Mouse (Mus musculus) granulocyte monocyte progenitor cell, adult 5-6 weeks (primary cell): ENCODE data around the gene Ctnnbl1. TPM values are rescaled to one million over a fixed set of nuclear protein-coding genes. Genes with fewer than 3 reads are reported as not detected.

Source experiments
- ATAC-seq: replicated peaks from 2 replicates; pipeline ENCODE4 v1.8.0; 2016; ENCODE audit warnings: mild to moderate bottlenecking, moderate TSS enrichment, inconsistent platforms; ENCODE audit not compliant: poor library complexity, severe bottlenecking
- total RNA-seq, 2 experiments: library from RNA; stranded (forward) in 1 of 2; stranded (reverse) in 1 of 2; fragments of 200-712, 200-1000 nt in 1 of 2; fragments of >200 nt in 1 of 2; fragmentation: Nextera tagmentation in 1 of 2; gene quantifications; 2 replicates each; pipeline ENCODE4 v1.2.3; 2014 to 2017

Ctnnbl1 gene
- total RNA-seq, 2 experiments from 2014 or later: 33.9 to 60.9 TPM

DNA sequence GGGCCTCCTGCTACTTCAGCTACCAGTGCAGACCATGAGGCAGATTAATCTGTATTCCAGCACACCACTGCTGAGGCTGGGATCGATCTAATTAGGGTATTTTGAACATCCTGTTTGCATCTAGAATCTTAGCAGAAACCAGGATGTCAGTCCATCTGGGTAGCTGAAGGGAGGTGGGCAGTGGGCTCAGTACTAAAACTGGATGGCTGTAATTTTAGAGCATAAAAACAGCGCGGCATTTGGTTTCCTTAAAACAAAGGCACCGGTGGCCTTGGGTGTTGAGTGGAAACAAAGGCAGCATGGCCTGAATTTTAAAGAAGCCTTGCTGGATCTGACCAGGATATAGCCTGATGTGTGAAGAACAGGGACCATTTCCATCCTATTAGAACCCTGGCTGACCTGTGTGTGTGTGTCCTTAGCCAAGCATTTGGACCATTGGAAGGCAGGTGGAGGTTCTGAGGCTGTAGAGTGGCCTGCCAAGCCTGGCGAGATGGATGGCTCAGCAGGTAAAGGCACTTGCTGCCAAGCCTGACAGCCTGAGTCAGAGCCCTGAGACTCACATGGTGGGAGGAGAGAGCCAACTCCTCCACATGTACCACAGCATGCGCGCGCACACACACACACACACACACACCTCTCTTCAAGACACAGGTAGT, 122.0 kb downstream of the Ctnnbl1 start:
- no peak for ATAC-seq

DNA sequence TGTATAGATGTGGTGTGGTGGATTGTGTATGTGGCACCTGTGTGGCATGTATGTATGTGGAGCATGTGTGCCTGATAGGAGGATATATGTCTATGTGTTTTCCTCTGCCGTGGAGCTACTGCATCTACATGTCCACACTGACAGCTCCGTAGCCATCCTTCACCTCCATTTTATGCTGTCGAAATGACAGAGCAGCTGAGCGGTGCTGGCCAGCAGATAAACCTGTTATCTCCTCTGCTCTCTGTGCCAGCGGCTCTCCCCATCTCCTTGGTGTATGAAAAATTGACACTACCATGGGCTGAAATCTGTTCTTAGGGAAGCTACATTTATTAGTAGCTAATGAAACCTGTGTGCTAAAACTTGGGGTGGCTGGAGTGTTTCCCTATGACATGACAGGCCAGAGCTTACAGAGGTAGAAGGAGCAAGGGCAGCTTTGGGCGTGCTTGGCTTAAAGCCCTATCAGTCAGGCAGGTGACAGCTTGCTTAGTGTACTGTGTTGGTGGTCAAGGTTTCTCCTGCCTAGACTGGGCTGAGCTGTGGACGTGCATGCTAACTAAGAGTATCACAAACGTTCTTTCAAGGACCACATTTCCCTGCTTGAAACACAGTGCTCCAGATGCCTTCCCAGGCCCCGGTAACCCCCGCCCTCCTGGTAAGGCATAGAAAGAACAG, 124.2 kb downstream of the Ctnnbl1 start:
- ATAC-seq: no peak

DNA sequence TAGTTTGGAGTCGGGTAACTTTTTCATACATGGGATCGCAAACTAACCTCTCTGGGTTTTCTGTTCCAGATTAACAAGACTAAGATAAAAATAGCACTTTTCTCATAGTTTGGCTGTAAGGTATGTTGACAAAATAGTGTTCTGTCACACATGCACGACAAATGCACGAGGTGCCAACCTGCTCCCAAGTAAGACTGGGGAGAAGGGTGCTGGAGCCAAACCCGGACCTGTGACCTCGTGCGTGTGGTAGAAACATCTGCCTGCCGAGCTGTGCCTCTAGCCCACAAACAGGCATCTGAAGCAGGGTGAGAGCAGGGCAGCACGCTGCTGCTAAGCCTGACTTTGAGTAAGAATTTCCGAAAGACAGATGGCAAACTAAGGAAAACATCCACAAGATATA, 125.1 kb downstream of the Ctnnbl1 start:
- ATAC-seq: no peak

DNA sequence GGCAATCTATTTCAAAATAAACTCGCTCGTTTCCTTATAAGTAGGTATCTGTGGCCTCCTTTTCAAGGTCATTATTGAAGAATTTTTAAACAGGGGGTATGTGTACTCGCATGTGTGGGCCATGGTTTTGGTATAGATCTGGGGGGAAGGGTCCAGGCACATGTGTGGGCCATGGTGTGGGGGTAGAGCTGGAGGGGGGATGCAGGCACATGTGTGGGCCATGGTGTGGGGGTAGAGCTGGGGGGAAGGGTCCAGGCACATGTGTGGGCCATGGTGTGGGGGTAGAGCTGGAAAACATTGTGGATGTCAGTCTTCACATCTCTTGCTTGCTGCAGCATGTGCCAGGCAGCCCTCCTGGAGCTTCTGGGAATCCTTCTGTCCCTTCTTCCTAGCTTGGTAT, 129.9 kb downstream of the Ctnnbl1 start:
- ATAC-seq: no peak

DNA sequence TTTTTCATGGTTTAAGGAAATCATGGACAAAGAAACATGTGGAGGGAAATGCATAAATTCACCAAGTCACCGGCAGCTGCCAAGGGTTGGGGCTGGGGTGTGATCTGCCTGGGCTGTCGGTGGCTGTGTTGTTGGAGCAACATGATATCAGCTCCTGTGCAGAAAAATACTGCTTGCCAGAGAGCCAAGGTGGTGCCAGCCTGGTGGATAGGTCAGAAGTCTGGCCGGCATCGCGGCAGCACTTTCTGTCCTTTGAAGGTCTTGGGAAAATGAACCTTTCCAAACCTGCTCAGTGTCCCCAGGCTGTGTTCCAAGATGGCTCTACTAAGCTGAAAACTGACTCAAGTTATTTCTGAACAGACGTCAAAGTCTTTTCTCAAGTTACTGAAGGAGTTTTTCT, 133.0 kb downstream of the Ctnnbl1 start:
- no peak for ATAC-seq

DNA sequence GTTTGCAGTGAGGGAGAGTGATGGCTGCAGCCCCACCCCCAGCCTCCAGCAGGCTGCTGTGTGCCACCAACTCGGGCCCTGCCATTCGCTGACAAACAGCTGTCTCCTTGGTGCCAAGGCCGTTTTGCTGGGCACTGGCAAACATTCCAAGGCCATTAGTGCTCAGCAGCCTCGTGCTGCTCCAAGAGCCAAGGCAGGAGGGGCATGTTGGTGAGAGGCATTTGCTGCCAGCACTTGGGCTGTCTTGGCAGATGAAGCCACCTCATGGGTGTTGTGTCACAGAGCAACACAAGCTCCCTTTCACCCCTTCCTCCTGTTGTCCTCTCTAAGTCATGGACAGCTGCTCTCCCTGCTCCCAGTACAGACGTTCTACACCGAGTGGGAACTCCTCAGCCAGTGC, 136.0 kb downstream of the Ctnnbl1 start:
- ATAC-seq: no peak

DNA sequence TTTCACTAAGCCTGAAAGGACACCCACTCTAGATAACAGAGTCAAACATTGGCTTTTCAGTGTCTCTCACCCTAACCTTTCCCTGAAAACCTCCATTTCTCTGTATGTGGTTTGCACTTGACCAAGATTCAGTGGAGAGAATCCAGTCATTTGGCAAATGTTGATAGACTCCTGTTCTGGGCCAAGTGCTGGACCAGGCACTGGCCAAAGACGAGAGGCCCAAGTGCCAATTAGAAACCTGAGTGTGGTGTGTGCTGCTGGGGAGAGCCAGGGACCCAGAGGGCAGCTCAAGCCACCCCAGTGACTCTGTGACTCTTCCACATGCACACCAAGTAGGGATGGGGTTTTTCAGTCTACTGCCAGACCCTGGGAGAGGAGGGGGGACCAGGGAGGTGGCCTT, 136.5 kb downstream of the Ctnnbl1 start:
- no peak for ATAC-seq

DNA sequence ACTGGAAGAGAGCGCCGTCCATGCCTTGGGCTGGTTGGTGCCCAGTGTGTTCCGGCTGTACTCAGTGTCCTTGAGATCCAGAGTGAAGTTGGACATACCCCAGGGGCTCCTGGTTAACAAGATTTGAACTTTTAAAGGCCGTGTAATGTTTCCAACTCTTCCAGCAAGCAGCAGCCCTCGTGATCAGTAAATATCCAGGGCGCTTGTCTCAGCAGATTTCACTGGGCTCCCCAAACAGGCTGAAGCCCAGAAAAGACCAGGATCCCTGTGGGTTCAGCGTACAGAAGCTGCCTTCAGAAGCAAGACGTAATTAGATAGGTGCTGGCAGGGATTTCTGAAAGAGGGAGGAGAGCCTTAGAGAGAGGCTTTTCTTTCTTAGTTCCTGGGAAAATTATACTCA, 137.9 kb downstream of the Ctnnbl1 start:
- no peak for ATAC-seq

DNA sequence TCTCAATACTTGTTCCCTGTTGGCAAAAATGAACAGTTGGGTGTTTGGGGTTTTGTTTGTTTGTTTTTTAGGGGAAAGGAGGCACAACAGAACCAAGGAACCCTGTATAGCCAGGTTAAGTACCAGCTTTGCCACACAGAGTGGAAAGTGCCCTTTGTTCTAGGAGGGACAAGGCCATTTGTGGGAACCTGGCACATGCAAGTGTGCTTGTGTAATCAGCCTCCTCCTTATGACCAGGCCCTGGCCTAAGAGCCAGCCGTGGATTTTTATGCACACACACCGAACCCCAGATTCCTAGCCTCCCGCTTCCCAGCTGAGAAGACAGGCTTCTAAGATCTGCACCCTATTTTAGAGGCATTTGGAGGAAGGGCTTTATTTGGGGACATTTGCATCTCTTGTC, 140.2 kb downstream of the Ctnnbl1 start:
- no peak for ATAC-seq

DNA sequence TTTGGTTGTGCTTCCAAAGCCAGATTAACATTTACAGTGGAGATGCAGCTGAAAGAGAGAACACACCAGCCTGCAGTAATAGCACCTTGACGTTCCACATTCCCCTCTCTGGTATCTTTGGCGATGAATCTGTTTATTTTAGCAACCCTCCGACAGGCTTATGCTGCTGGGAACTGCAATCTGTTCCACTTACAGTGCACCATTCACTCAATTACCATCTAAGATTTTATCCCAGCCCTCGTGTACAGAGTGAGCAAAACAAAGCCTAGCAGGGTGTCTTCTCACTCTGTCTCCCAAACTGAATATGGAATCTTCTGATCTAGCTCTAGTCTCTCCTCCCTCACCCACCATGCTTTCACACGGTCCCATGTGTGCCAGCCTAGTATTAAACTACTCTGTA, 140.8 kb downstream of the Ctnnbl1 start:
- ATAC-seq: no peak

DNA sequence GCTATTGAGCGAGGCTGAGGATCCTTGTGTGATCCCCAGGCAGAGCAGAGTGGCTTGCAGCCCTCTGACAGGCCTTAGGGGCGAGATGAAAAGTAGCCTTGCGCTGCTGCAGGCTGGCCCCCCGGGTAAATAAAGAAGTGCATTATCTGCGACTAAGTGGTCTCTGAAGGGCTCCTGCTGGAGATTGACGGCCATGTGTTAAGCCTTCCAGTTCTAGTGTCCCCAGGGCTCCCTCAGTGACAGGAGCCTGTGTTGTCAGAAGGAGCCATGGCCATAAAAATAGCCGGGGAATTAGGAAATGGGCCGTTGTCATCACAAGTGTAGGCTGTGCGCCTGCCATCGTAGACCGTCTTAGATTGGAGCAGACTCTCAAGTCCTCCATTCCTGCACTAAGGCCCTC, 144.7 kb downstream of the Ctnnbl1 start:
- ATAC-seq: no peak

DNA sequence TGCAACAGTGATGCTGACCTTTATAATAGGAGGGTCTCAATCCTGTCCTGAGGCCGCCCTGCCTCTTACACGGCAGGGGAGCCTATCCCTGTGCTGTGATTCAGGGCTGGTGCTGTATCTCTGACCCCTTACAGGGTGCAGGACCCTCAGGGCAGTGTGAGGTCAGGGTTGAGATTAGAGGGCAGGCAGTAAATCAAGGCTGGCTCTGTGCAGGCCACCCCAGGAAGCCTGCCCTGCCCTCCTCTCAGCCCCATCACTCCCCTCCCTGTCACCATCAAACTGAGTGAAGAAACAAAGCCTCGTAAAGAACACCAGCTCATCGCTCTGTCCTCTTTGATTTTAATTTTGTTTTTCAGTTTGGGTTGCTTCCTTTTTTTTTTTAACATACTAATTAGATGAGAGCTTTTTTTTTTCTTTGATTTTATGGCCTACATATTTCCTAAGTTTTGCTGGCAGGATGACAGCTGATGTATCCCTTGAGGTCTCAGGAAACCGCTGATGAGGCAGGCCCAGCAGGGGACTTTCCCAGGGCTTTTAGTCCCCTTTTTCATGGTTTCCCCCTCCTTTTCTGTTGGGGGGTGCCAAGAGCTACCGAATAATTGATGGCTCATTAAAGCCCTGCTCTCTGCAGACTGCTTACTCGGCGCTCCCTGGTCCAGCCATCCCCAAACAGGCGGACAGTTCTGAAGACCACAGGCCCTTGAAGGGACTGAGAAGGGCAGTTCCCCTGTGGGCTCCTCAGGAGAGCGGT, 150.2 kb downstream of the Ctnnbl1 start:
- ATAC-seq: no peak

DNA sequence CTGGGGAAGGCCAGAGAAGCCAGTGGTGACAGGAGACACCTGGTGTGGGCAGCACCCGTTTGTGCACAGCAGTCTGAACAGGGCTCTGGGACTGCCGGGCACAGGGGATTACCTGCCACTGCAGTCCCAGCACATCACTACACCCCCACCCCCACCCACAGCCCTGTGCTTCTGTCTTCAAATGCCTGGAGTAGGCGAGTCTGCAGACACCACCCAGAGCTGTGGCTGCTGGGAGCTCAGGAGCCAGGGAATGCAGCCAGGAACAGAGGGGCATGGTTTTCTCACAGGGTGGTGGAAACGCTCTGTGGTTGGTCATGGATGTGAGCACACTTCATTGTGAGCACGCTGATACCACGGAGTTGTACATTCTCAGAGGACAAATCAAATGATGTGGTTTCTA, 154.0 kb downstream of the Ctnnbl1 start:
- ATAC-seq: no peak

DNA sequence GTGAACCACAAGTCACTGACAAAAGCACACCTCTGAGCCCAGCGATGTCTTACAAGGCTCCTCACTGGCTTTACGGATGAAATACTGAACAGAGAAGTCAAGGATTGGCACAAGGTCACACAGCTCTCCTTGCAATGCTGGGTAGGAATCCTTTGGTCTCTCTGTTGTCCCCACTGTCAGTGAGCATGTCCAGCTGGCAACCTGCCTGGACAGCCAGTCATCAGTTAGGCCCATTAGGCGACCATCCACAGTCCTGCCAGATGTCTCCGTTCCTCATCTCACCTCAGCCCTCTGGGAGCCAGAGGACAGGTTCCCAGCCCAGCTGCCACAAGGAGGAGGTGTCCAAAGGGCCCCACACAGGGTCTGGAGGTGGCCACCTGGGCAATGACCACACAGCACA, 159.9 kb downstream of the Ctnnbl1 start:
- no peak for ATAC-seq

DNA sequence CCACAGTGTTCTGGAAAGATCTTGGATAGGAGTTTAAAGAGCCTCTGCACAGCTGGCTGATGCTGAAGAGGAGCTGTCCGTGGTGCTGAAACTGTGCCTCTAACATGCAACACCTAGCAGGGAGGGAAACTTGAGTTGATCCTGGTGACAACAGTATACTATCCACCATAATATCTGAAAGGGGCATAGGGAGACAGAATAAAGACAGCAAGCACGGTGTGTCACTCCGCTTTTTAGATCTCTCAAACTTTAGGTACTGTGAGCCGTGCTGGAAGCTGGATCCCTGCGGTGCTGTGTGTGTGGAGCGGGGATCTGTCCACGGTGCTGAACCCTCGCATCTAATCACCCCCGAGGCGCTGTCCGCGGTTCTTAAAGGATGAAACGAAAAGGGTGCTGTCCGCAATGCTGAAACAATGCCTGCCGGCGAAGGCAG, 176.0 kb downstream of the Ctnnbl1 start:
- ATAC-seq: peak; percentile 92

DNA sequence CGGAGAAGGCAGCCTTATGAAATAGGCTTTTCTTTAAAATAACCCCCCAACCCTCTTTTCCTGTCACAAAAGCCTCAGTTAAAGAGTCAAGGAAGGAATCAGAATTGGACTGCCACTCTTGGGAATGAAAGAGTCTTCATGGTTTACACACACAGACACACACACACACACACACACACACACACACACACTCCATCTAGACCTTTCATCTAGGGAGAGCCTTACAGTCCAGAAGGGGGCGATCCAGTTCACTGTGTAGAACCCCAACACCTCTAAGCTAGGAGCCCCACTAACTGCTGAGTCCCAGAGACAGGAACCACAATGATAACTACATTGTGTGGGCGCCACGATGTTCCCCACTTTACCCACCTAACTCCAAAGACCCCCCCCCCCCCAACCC, 176.5 kb downstream of the Ctnnbl1 start:
- no peak for ATAC-seq

DNA sequence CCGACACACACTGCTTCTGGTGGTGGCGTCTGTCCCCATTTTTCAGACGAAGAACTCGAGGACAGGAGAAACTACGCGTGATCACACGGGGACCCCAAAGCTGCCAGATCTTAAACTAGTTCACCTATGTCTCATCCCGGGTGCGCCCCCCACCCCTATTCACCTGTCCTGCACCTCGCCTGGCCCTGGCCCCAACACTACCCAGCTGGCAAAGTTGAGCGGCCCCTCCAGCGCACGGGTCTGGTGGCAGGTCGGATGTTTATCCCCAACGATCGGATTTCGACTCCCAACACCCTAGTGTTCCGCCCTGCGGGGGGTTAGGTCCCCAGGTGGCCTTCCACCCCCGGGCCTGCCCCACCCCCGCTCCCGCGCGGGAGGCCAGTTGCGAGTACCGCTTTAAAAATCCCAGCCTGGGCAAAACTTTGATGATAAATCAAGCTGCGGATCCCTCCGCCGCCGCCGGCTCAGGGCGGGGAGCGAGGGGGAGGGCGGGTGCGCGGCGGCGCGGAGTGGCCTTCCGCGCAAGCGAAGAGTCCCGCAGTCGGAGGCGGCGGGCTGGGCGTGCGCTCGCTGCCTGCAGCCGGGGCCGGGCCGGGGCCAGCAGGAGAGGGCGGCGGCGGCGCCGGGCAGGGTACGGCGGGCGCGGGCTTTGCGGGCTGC, 177.0 kb downstream of the Ctnnbl1 start, which contains the start of gene Vstm2l:
TSS of gene Vstm2l (plus strand) at position 549 of the 660 bp plus-strand sequence.
- ATAC-seq: no peak

DNA sequence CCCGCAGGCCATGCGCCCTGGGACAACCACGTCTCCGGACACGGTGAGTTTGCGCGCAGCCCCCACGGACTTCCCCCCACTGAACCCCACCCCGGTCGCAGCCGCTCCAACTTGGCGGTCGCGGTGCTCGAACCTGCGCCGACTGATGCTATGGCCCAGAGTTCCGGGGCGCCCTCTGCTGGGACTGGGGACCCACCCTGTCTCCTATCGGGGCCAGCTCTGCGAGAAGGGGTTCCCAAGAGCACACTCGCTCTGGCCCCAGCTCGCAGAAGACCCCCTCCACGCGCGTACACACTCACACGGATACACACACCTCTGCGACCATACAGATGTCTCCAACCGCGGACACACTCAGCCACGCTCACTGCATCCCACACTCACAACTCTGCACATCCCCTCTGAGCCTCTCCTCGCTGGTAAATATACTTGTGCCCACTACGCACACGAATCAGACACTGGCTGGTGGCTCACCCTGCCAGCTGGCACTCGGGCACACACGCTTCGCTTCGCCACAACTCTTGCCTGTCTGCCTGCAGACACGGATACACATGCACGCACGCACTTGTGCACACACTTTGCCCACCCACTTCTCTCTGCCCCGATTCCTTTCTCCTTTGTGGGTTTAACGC, 177.8 kb downstream of the Ctnnbl1 start:
- ATAC-seq: no peak

DNA sequence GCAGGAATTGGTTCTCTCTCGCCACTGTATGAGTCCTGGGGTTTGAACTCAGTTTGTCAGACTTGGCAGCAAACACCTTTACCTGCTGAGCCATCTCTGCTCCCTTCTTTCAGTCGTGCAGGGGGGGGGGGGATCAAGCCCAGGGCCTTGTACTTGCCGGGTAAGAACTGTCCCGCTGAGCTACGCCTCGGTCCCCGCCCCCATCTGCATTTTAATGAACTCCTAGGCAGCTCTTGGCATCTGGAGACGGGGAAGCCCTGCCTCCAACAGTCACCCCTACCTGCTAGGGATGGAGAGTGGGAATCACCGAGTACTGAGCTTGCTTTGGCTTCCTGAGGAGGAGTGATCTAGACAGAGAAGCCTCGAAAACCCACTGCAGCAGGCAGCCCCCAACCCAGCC, 181.3 kb downstream of the Ctnnbl1 start:
- ATAC-seq: no peak

DNA sequence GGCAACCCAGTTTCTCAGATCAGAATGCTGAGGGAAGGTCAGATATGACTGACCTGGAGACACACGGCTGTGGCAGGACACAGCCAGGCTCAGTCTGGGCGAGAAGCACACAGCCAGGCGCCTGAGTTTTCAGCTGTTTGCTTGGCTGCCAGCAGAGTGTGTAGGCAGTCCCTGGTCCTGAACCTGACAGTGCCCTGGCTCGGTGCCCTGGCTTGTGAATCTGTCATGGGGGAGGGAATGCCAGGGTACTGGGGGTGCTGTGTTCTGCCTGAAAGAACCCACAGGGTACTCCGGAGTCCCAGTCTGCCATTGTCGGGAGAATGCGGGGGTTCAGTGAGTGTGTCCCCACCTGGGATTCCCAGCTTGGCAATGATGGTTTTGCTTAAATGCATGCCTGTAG, 184.3 kb downstream of the Ctnnbl1 start:
- no peak for ATAC-seq

DNA sequence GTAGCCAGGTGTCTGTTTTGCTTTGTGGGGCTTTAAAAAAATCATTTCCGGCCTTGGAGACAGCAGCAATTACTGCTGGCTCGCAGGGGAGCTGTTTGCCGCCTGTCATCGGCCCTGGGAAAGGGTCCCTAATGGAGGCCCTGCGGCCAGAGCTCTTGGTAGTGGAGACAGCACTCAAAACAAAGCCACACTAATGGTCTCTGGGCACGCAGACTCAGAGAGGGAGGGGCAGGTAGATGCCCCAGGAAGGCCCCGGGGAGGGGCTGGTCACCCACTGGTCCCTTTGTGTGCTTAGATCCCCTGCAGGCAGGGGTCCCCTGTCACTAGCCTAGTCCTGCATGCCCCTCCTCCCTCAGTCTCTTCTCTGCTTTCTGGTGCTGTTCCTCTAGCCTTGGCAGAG, 186.2 kb downstream of the Ctnnbl1 start:
- no peak for ATAC-seq
